Mouse (Mus musculus): ENCODE measurements around the gene Gpc6.

DNA sequence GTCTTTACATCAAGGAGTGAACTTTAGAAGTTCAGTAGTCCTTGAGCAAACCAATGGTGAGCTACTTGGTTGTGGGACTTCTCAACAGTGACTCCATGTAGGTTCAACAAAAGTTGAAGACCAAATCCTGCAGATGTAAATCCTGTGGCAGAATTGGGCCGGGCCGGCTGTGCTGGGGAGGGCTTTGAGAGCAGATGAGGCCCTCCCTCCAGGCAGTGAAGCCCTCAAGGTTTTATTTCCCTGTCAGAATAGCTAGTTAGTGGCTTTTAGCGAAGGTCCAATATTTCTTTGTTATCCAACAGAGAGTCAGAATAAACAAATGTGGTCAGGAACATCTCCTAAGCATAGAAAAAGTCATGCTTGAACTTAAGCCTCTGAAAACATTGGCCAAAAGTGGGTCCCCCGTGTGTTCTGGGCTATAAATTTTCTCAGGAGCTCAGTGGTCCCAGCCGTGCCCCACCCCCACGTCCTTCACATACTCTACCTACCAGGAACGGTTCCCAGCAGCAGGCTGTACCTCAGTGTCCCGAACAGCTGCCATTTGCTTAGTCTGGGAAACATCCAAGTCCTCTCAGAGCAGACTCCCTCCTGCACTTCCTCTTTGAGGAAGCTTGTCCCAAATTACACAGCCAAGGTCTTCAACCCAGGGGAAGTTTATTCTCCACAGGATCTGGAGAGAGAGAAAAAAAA lies 983.3 kb downstream of the Gpc6 start:
- TF ChIP-seq CTCF (IDR thresholded peaks at IDR 0.05; ENCODE audit: low read depth) (no peak), EP300 (optimal IDR thresholded peaks at IDR 0.05) (no peak)

Data from stomach, postnatal 0 days (tissue).